Mouse (Mus musculus) hindbrain, embryonic 10.5 days (tissue): ENCODE measurements around the gene Clrn3. TPM values are rescaled to one million over a fixed set of nuclear protein-coding genes. Genes with fewer than 3 reads are reported as not detected.

Source experiments
- DNase-seq: peaks from one replicate; pipeline ENCODE4 v3.0.0-alpha.2; 2017; ENCODE audit warnings: low spot score
- H3K27ac ChIP-seq: fragments of 300-500 bp; sonication (generic); 2 replicates; pipeline ENCODE4 v1.5.1; 2016; ENCODE audit warnings: mild to moderate bottlenecking, moderate library complexity
- H3K27me3 ChIP-seq: fragments of 300-500 bp; sonication (generic); 2 replicates; pipeline ENCODE4 v1.6.1; 2016; ENCODE audit warnings: mild to moderate bottlenecking; ENCODE audit not compliant: poor library complexity, insufficient read depth, severe bottlenecking
- H3K36me3 ChIP-seq: fragments of 300-500 bp; sonication (generic); 2 replicates; pipeline ENCODE4 v1.6.1; 2016; ENCODE audit warnings: mild to moderate bottlenecking, moderate library complexity
- H3K4me1 ChIP-seq: fragments of 300-500 bp; sonication (generic); replicated peaks from 2 replicates; pipeline ENCODE4 v1.6.1; 2016; ENCODE audit warnings: mild to moderate bottlenecking
- H3K4me3 ChIP-seq: fragments of 300-500 bp; sonication (generic); 2 replicates; pipeline ENCODE4 v1.5.1; 2016; ENCODE audit warnings: mild to moderate bottlenecking, moderate library complexity
- H3K9me3 ChIP-seq: fragments of 300-500 bp; sonication (generic); 2 replicates; pipeline ENCODE4 v1.6.1; 2016; ENCODE audit warnings: mild to moderate bottlenecking, moderate library complexity
- WGBS: fragments of 180-500 bp; shearing (Covaris S2); methylation state at CpG from one replicate; pipeline ENCODE4 v1.1.7; 2016; 5-methylcytosine and 5-hydroxymethylcytosine counted together
- microRNA counts: library from miRNA; unstranded; fragments of <30 nt; microRNA quantifications from one replicate; lab custom pipeline; 2017
- polyA plus RNA-seq: library from polyadenylated mRNA; unstranded; fragments of >200 nt; fragmentation: Nextera tagmentation; extraction: Ambion mirVana; gene quantifications from 2 replicates; pipeline ENCODE4 v1.2.1, GENCODE M21; 2016

The Clrn3 gene
- polyA plus RNA-seq, 1 experiment from 2014 or later, result not detected

DNA sequence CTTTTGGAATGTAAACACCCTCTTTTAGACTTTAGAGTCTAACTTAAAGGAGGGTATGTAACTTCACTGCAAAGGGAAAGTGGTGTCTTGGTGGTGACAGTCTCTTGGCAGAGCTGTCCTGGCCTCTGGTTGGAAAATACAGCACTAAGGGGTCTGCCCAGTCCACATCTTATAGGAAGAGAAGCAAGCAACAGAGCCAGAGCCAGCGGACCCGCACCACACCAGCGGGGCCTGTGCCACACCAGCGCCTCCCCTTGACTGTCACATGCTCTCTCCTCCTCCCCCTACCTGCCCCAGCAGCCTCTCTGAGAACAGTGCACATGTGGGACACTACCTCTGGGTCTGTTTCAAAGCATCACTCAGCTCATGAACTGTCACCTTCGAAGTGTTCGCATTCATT lies 48.5 kb downstream of the Clrn3 start:
- WGBS, result 73% methylated on average over 6 of the region's 6 CpGs
- H3K27ac ChIP-seq, result peak overlapping the region; percentile 50; the same call in 1 of the 2 replicates

DNA sequence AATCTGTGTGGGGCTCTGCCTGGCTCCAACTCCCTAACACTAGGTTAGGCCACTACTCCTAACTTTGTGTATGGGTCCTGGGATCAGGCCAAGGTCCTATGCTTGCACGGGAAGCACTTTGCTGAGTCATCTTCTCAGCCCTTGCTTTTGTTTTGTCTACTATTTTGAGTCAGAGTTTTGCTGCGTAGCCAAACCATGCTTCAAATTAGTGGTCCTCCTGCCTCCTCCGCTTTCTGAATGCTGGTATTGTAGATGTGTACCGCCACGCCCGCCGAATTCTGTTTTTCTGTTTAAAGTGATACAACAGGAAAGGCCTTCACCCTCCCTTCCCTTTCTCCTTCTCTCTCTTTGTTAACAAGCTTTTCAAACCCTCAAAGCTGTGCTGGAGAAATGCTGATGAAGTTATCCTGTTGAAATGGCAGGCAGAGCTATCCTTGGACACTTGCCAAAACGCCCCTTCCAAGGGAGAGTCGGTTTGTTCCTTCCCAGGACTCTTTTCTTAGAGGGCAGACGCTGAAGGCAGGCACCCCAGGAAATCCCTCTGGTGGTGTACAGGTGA lies 49.1 kb downstream of the Clrn3 start:
- H3K27me3 ChIP-seq, result peaks cover 65% of the 10 kb centered on the region
- no peaks in the 10 kb centered on the region for H3K9me3 ChIP-seq
- no peaks in the 10 kb centered on the region for H3K36me3 ChIP-seq
- peaks cover 34% of the 10 kb centered on the region for H3K4me1 ChIP-seq
- no peak overlapping the region for H3K27ac ChIP-seq
- H3K4me3 ChIP-seq, result no peak overlapping the region
- WGBS, result 50% methylated on average over 10 of the region's 10 CpGs
- no peak for DNase-seq

More for the DNA sequence above, 48.5 kb downstream of the Clrn3 start:
- no peaks in the 10 kb centered on the region for H3K9me3 ChIP-seq
- peaks cover 39% of the 10 kb centered on the region for H3K4me1 ChIP-seq
- no peaks in the 10 kb centered on the region for H3K36me3 ChIP-seq
- peaks cover 70% of the 10 kb centered on the region for H3K27me3 ChIP-seq
- no peak overlapping the region for H3K4me3 ChIP-seq
- DNase-seq, result no peak

DNA sequence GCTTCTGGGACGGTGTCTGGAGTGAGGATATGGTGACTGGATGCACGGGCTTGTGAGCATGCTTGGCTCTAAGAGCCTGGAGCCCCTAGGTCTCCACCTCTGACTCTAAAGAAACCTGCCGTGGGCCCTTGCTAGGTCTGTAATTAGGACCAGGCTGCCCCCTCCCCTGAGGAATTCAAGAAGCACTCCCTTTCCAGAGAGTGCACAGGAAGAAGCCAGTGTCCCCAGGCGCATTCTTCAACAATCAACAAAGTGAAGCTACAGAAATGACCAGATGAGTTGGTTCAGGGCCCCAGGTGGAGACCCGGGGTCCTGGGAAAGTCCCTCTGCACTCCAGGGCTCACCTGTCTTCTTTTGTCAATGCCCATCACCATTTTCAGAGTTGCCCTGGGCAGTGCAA lies 51.2 kb downstream of the Clrn3 start:
- H3K9me3 ChIP-seq, result no peaks in the 10 kb centered on the region
- no peaks in the 10 kb centered on the region for H3K36me3 ChIP-seq
- H3K27ac ChIP-seq, result no peak overlapping the region; the same call in 1 of the 2 replicates
- no peak overlapping the region for H3K4me3 ChIP-seq
- H3K4me1 ChIP-seq, result peaks cover 30% of the 10 kb centered on the region
- 48% methylated on average over 5 of the region's 5 CpGs for WGBS
- H3K27me3 ChIP-seq, result peaks cover 46% of the 10 kb centered on the region
- no peak for DNase-seq

DNA sequence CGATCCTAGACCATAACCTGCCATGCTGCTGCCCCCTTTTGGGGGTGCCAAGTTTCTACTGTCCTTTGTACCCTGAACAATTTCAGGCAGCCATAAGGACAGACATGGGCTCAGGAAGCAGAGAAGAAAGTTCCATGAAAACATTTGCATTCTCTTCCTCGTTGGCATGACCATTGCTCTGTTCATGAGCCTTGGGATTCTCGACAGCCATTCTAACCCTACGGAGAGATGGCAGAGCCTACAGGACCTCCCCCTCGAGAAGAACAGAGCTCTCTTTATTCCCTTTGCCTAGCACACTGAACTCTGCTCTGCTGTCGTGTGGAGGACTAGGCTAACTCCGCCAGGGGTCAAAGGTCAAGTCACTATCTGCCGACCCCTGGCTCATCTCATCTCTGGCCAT lies 52.5 kb downstream of the Clrn3 start:
- DNase-seq, result no peak
- WGBS, result 42% methylated on average over 8 of the region's 8 CpGs
- H3K36me3 ChIP-seq, result no peaks in the 10 kb centered on the region

DNA sequence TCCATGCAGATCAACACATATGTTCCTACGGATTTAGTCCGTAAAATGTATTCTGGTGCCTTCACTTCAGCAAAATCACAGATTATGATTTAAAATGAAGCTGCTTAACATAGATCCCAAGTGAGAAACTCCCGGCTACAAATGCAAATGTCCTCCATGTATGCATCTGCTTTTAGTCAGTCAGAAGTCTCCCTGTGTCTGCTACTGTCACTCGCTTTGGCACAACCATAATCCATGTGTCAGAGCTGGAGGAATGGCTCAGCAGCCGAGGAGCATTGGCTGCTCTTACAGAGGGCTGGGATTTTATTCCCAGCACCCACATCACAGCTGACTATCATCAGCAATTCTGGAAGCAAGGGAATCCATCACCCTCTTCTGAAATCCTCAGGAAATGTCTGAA lies 58.1 kb downstream of the Clrn3 start:
- WGBS, result 89% methylated on average over 5 of the region's 5 CpGs
- Histone ChIP-seq H3K27ac (no peak overlapping the region), H3K27me3 (peaks cover 45% of the 10 kb centered on the region)

More for the DNA sequence above, 52.5 kb downstream of the Clrn3 start:
- Histone ChIP-seq H3K27ac (no peak overlapping the region), H3K4me1 (peaks cover 30% of the 10 kb centered on the region), H3K9me3 (no peaks in the 10 kb centered on the region), H3K4me3 (no peak overlapping the region), H3K27me3 (peaks cover 42% of the 10 kb centered on the region)

DNA sequence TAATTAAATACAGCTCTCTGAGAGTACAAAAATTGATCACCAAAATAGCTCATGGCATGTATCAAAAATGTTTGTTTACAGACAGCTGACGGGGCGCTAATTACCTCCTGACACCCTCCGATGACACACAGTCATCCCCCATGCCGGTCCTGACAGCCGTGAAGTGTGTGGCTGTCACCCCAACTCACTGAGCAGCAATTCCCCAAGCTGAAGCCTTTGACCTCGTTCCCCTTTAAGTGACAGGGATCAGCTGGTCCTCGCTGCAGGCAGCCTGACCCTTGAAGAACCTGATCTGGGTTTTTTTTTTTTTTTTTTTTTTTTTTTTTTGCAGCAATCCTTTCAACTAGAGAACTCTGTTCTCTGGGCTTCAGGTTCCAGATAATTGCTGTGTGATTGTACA lies 59.8 kb downstream of the Clrn3 start:
- H3K9me3 ChIP-seq, result no peaks in the 10 kb centered on the region
- no peak overlapping the region for H3K27ac ChIP-seq
- peak; percentile 55 for DNase-seq
- no peak overlapping the region for H3K4me3 ChIP-seq
- peaks cover 21% of the 10 kb centered on the region for H3K4me1 ChIP-seq
- no peaks in the 10 kb centered on the region for H3K36me3 ChIP-seq
- H3K27me3 ChIP-seq, result peaks cover 52% of the 10 kb centered on the region
- whole genome bisulfite sequencing, result 33% methylated on average over 7 of the region's 7 CpGs

More for the DNA sequence above, 58.1 kb downstream of the Clrn3 start:
- Histone ChIP-seq H3K36me3 (no peaks in the 10 kb centered on the region), H3K4me3 (no peak overlapping the region), H3K4me1 (peaks cover 19% of the 10 kb centered on the region), H3K9me3 (no peaks in the 10 kb centered on the region)
- DNase-seq, result no peak

DNA sequence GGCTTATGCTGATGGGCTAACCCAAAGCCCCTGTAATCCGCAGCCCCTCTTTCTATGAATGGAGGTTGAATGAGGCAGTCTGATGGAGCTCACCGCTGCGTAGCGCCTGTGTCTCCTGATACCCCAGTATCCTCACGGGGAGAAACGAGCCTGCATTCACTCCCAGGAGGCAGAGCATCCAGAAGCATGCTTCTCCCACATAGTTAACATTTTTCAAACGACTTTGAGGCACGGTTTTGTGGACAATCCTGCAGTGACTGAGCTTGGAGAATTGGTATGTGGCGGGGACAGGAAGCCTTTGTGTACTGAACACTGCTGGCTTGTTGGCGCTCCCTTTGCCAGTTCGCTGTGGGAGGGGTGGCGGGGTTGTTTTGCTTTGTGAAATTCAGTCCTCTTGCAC lies 63.2 kb downstream of the Clrn3 start:
- DNase-seq, result peak; percentile 36
- WGBS, result 22% methylated on average over 12 of the region's 12 CpGs
- Histone ChIP-seq H3K36me3 (no peaks in the 10 kb centered on the region), H3K27me3 (peaks cover 36% of the 10 kb centered on the region), H3K4me1 (peaks cover 21% of the 10 kb centered on the region), H3K9me3 (no peaks in the 10 kb centered on the region), H3K4me3 (peak overlapping the region; percentile 30), H3K27ac (peak overlapping the region; percentile 76)

DNA sequence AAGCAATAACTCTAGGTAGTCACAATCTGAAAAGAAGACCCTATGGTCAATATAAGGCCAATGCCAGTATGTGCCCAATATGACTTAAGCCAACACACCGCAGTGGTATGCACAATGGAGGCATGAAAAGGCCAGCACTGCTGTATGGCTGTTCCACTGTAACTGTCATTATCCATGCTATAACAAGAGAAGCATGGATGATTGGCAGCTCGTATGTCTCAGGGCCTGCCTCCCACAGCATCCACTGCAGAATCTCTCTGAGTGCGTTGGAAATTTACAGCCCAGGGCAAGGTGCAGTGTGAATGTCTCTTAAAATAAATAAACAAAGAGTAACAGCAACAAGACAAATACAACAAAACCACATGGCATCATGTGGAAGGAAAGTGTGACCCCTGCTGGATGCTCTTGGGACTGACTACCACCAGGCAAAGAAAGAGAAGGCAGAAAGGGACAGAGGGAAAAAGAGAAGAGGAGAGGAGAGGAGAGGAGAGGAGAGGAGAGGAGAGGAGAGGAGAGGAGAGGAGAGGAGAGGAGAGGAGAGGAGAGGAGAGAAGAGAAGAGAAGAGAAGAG lies 63.7 kb downstream of the Clrn3 start:
- WGBS, result 44% methylated on average over 3 of the region's 3 CpGs
- DNase-seq, result peak; percentile 70
- peak overlapping the region; percentile 76 for H3K27ac ChIP-seq

More for the DNA sequence above, 63.7 kb downstream of the Clrn3 start:
- H3K9me3 ChIP-seq, result no peaks in the 10 kb centered on the region
- H3K27me3 ChIP-seq, result peaks cover 31% of the 10 kb centered on the region
- H3K4me1 ChIP-seq, result peaks cover 21% of the 10 kb centered on the region
- no peaks in the 10 kb centered on the region for H3K36me3 ChIP-seq
- H3K4me3 ChIP-seq, result no peak overlapping the region

MicroRNA genes within 50 kb of the gene (microRNA counts, 519-probe panel; counts per million panel counts)
- microRNA mmu-miR-1962 (lab: Ali Mortazavi, UCI), result 1,255 counts per million, percentile 77 among the panel's probes with 10 or more counts

Other genes starting within 250 kb of the Clrn3 start
- gene Foxi2, start 118.3 kb downstream of the Clrn3 start, polyA plus RNA-seq, result 4.1 and 6.9 TPM in 2 replicates
- 0.68 and 0.85 TPM in 2 replicates for gene Ptpre, start 8.8 kb upstream of the Clrn3 start, polyA plus RNA-seq
- gene Mki67, start 187.7 kb upstream of the Clrn3 start, polyA plus RNA-seq, result 27.3 and 46.1 TPM in 2 replicates